Mouse (Mus musculus) liver, postnatal 0 days (tissue): Measurements from ENCODE around the gene Gm20425.

Experiments used
- CTCF ChIP-seq: sonication (generic); IDR thresholded peaks from 2 replicates; pipeline ENCODE4 v1.5.1; 2016; ENCODE audit warnings: antibody characterized with exemption, low read depth
- EP300 ChIP-seq: IDR thresholded peaks from 2 replicates; pipeline ENCODE4 v1.6.1; 2016; ENCODE audit warnings: antibody characterized with exemption, low read depth, mild to moderate bottlenecking

DNA sequence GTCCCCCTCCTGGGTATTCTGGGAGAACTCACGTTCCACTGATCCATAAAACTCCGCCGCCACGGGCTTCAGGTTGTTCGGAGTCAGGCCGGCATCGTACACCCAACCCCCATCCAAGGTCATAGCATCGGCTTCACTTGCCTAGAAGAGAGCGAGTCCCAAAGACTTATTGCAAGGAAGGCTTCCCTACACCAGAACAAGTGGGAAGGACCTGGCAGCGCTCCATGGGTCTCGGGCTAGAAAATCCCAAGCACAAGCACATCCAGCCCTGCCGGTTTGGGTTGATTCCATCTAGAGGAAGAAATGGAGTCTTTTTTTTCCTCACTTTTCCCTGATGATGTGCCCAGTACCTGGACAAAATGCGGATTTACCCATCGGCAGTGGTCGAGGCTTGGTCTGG, 3.3 kb downstream of the Gm20425 start:
- TF ChIP-seq CTCF: no peak
- no peak for TF ChIP-seq EP300
